Mouse (Mus musculus): Measurements from ENCODE around the gene Fam19a1.
"Not testable (repeated sequence)": the region's sequence is repeated elsewhere in the genome, so short reads cannot be mapped to it uniquely, and the experiment has no call there.

Fam19a1 gene

GRCm38 (mm10) chr6:96112854-96113253, at the start of gene Fam19a1:
TSS of gene Fam19a1 (plus strand) at chr6:96113154.
- DNase-seq (ENCODE audit: low spot score): no peak

- DNase-seq (ENCODE audit: low spot score): no peak
Observed at GRCm38 (mm10) chr6:96071080-96071479, 41.9 kb upstream of the Fam19a1 start.

GRCm38 (mm10) chr6:96071567-96071966, 41.4 kb upstream of the Fam19a1 start:
- no peak for DNase-seq (ENCODE audit: low spot score)

GRCm38 (mm10) chr6:96089961-96090360, 23.0 kb upstream of the Fam19a1 start:
- DNase-seq (ENCODE audit: low spot score): no peak

- DNase-seq (ENCODE audit: low spot score): no peak
Observed at GRCm38 (mm10) chr6:96093716-96094115, 19.2 kb upstream of the Fam19a1 start.

GRCm38 (mm10) chr6:96098225-96098624, 14.7 kb upstream of the Fam19a1 start:
- no peak for DNase-seq (ENCODE audit: low spot score)

GRCm38 (mm10) chr6:96111656-96112055, 1.3 kb upstream of the Fam19a1 start:
- DNase-seq (ENCODE audit: low spot score): no peak

- DNase-seq (ENCODE audit: low spot score): no peak
Observed at GRCm38 (mm10) chr6:96114151-96114550, 1.2 kb downstream of the Fam19a1 start.

GRCm38 (mm10) chr6:96116148-96116533, 3.2 kb downstream of the Fam19a1 start:
- no peak for DNase-seq (ENCODE audit: low spot score)

GRCm38 (mm10) chr6:96116534-96117272, 3.7 kb downstream of the Fam19a1 start:
- DNase-seq (ENCODE audit: low spot score): no peak

- no peak for DNase-seq (ENCODE audit: low spot score)
Observed at GRCm38 (mm10) chr6:96143326-96143725, 30.4 kb downstream of the Fam19a1 start.

- DNase-seq (ENCODE audit: low spot score): no peak
Observed at GRCm38 (mm10) chr6:96165403-96165802, 52.4 kb downstream of the Fam19a1 start.

GRCm38 (mm10) chr6:96165818-96166379, 52.9 kb downstream of the Fam19a1 start, which contains the start of gene 1700123L14Rik:
TSS of gene 1700123L14Rik (minus strand) at chr6:96166243.
- DNase-seq (ENCODE audit: low spot score): no peak

GRCm38 (mm10) chr6:96167031-96167430, 54.1 kb downstream of the Fam19a1 start:
- no peak for DNase-seq (ENCODE audit: low spot score)

GRCm38 (mm10) chr6:96173681-96174080, 60.7 kb downstream of the Fam19a1 start:
- no peak for DNase-seq (ENCODE audit: low spot score)

GRCm38 (mm10) chr6:96178530-96178929, 65.6 kb downstream of the Fam19a1 start:
- no peak for DNase-seq (ENCODE audit: low spot score)

GRCm38 (mm10) chr6:96183392-96183791, 70.4 kb downstream of the Fam19a1 start:
- no peak for DNase-seq (ENCODE audit: low spot score)

- DNase-seq (ENCODE audit: low spot score): no peak
Observed at GRCm38 (mm10) chr6:96186517-96186916, 73.6 kb downstream of the Fam19a1 start.

- DNase-seq (ENCODE audit: low spot score): not testable (repeated sequence)
Observed at GRCm38 (mm10) chr6:96198991-96199390, 86.0 kb downstream of the Fam19a1 start.

GRCm38 (mm10) chr6:96205395-96205794, 92.4 kb downstream of the Fam19a1 start:
- DNase-seq (ENCODE audit: low spot score): no peak

GRCm38 (mm10) chr6:96234806-96235205, 121.9 kb downstream of the Fam19a1 start:
- no peak for DNase-seq (ENCODE audit: low spot score)

- no peak for DNase-seq (ENCODE audit: low spot score)
Observed at GRCm38 (mm10) chr6:96244320-96244719, 131.4 kb downstream of the Fam19a1 start.

- no peak for DNase-seq (ENCODE audit: low spot score)
Observed at GRCm38 (mm10) chr6:96252001-96252400, 139.0 kb downstream of the Fam19a1 start.

- DNase-seq (ENCODE audit: low spot score): no peak
Observed at GRCm38 (mm10) chr6:96254815-96255214, 141.9 kb downstream of the Fam19a1 start.
